Mouse (Mus musculus) brain, embryonic 14.5 days (tissue): ENCODE measurements around the gene Gm49661.

Source experiments
- CTCF ChIP-seq: fragments of 200-500 bp; IDR thresholded peaks from 2 replicates; pipeline ENCODE4 v1.5.1; 2012; ENCODE audit warnings: inconsistent platforms, mild to moderate bottlenecking, moderate library complexity, borderline replicate concordance; ENCODE audit not compliant: insufficient read depth, insufficient read length; ENCODE audit errors: extremely low read depth
- POLR2A ChIP-seq: fragments of 200-500 bp; IDR thresholded peaks from 2 replicates; pipeline ENCODE4 v1.6.1; 2012; ENCODE audit warnings: mild to moderate bottlenecking, inconsistent platforms, borderline replicate concordance; ENCODE audit not compliant: poor library complexity, insufficient read depth, insufficient read length, severe bottlenecking; ENCODE audit errors: extremely low read depth

- TF ChIP-seq POLR2A = no peak
- TF ChIP-seq CTCF = no peak
Observed at GRCm38 (mm10) chr8:84974543-84975142, 5.4 kb upstream of the Gm49661 start.
